Mouse (Mus musculus) common myeloid progenitor, adult 5-6 weeks (primary cell): Measurements from ENCODE around the gene Nsun4. TPM values are rescaled to one million over a fixed set of nuclear protein-coding genes. Genes with fewer than 3 reads are reported as not detected.

Source experiments
- ATAC-seq: replicated peaks from 2 replicates; pipeline ENCODE4 v1.8.0; 2016; ENCODE audit warnings: low read depth, mild to moderate bottlenecking, moderate TSS enrichment, inconsistent platforms; ENCODE audit not compliant: poor library complexity, severe bottlenecking
- total RNA-seq: library from RNA; stranded (forward); fragments of 200-1000, 187-1606 nt; gene quantifications from 2 replicates; pipeline ENCODE4 v1.2.3, GENCODE M21; 2017

Gene Nsun4
- total RNA-seq: 8.7 and 16.4 TPM in 2 replicates

DNA sequence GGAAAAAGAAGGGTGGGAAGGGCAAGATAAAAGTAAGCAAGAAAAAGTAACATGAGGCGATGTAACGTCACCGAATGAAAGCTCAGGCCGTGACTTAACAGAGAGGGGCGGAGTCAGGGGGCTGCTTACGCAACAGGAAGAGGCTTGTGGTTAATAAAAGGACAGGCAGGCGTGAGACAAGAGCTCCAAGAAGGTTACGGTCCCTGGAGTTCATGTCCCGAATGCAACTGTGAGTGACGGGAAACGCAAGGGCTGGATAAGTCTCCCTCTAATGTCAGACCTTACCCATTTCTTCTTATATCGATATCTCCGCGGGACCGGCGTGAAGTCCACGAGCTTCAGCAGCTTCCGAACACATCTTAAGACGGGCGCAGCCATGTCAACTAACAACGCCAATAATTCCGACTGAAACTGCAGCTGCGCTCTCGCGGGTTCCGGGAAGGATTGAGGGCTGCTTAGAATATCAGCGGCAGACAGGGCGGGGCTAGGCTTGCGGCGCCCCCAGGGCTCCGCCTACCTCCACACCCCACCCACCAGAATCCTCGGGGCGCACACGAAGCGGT lies at the start of gene Nsun4:
Nsun4 (minus strand) TSS at position 478 of the 563 bp plus-strand sequence.
- ATAC-seq: peak; percentile 93

DNA sequence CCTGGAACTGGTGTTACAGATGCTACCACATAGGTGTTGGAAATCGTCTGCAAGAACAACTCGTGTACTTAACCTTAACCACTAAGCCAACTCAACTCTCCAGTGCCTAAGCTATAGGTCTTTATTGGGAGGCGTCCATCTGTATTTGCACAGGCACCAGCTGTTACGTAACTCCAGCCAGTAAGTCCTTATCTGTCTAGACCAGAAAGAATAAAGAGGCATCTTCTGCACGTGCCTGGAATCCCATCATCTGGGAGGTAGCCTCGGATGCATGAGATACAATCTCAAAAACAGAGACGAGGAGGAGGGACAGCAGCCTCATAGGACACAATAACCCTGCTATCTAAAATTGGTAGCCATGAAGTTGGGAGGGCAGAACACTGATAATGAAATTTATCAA lies 47.3 kb upstream of the Nsun4 start:
- ATAC-seq: peak; percentile 54; the same call in 1 of the 2 replicates

GRCm38 (mm10) chr4:116097211-116097610 lies 43.5 kb upstream of the Nsun4 start:
- no peak for ATAC-seq

GRCm38 (mm10) chr4:116096291-116096690 lies 42.6 kb upstream of the Nsun4 start:
- ATAC-seq: no peak

DNA sequence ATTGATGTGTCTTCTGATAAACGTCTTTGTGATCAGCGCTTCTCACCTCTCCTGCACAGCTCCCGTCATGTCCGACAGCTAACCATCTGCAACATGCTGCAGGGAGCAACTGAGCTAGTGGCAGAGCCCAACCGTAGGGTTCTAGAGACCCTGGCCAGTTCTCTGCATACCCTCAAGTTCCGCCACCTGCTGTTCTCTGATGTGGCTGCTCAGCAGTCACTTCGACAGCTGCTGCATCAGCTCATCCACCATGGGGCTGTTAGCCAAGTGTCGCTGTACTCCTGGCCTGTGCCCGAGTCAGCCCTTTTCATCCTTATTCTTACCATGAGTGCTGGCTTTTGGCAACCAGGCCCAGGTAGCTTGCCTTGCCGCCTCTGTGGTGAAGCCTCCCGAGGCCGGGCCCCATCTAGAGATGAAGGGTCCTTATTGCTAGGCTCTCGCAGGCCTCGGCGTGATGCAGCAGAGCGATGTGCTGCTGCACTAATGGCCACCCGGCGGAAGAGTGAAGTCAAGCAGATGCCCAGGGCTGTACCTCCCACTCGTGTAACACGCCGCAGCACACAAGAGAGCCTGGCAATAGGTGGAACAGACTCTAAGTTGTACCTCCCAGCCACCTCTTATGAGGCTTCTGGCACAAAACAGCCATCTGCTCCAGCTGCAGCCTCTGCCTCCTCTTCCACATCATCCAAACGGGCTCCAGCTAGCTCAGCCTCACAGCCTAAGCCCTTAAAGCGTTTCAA lies 35.0 kb upstream of the Nsun4 start:
- ATAC-seq: no peak

DNA sequence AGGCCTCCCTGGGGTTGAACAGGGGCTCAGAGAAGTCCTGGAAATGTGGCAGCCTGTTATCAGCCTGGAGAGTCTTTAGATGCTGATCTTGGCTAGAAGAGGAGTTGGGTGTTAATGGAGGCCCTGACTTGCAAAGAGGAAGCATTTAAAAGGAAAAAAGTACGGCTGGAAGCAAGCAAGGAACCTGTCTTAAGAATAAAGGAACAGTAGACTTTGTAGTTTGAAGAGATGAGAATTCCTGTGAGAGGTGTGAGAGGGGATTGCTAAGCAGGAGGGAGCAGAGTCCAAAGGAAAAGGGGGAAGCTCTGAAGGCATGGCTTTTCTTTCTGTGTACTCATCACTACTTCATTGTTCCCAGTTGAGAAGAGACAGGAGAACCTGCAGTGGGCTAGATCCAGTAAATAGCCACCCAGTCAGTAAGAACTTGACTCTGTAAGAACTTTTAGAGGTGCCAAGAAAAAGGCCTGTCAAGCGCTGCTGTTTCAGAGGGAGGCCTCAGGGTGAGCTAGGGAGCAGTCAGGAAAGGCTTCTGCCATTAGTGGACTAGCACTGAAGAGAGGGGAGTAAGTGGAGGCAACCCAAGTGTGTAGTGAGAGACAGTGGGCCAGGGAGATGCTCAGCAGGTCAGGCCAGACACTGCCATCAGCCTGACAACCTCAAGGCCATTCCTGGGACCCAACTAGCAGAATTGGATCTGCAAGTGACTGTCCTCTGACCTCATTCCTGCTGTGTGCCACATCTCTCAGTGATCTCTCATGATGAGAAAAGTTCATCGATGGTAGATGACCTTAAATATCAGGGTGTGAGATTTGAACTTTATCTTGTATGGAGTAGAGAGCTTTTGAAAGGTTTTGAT lies 23.8 kb upstream of the Nsun4 start:
- ATAC-seq: no peak

- peak; percentile 9 for ATAC-seq
Measured at GRCm38 (mm10) chr4:116076369-116077231, 22.9 kb upstream of the Nsun4 start.

DNA sequence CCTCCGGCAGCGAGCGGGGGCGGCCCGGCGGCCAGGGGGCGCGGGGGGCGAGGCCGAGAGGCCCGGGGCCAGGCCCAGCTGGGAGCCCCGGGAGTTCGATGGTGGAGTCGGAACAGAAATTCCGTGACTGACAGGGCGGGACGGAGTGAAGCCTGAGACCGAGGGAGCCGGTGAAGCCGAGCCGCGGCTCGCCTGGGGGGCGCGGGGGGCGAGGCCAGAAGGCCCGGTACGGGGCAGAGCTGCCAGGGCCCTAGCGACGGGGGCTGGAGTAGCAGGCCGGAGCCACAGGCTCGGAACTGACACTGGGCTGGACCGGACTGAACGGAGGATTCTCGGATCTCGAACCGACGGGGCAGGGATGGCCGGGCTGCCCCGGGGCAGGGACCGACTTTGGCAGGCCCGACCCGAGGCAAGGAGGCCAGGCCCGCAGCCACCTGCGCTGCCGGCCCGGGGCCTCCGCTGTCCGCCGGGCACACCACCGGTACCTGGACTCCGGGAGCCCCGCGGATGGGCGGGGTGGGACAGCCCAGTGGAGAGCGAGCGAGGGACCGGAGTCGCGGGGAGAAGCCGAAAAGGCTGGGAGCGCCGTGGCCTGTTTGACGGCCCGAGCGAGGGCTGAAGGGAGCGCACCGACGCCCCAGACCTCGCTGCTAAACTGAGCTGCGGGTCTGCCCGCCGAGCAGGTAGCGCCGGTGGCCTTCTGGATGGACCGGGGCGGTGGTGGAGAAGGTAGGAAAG lies 22.1 kb upstream of the Nsun4 start:
- ATAC-seq: peak; percentile 20

- peak; percentile 82 for ATAC-seq
Measured at GRCm38 (mm10) chr4:116074861-116075620, 21.4 kb upstream of the Nsun4 start, which contains the start of the genes Uqcrh and Lrrc41. Gene Uqcrh, minus strand, starts transcription at chr4:116075071. Gene Lrrc41, plus strand, starts transcription at chr4:116075269.

DNA sequence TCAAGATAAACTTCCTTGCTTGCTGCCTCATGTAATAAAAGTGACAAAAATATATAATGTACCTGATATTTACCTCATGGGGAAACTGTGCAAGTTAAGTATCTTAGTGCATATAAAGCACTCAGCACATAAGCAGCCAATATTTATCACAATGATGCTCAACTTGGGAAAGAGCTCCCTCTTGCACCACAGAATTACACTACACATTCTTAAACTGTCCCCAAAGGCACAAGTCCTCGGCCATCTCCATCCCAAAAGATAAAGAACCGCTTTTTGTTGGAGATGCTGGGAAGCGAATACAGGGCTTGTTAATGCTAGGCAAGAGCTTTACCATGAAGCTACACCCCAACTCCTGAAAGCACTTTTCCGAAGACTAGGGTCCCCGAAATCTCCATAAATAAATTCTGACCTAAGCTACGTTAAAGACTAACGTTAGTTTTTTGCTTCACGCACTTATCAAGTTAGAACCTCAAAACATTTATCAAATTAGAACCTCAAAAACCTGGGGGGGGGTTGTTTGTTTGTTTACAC lies 20.5 kb upstream of the Nsun4 start:
- ATAC-seq: 0 out of 2 replicates have a peak, but pooled peaks have one; percentile 17

GRCm38 (mm10) chr4:116073146-116073545 lies 19.5 kb upstream of the Nsun4 start:
- ATAC-seq: no peak

DNA sequence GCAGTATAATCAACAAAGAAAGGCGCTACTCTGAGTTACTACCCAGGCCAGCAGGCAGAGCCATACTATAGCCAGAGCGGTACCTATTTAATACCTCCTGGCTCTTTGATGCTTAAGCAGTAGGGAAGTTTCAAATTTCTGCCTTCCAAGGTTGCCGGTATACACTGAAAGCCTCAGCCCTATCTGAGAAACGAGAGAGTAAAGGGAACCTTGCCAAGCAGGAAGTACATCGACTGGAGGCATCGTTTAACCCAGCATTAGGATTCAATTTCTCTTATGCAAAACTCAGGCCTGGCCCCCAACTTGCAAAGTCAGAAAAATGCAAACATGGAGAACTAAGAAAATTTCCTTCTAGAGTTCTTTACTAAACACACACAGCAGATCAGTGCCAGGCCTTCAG lies 16.4 kb upstream of the Nsun4 start:
- no peak for ATAC-seq

GRCm38 (mm10) chr4:116063855-116064254 lies 10.2 kb upstream of the Nsun4 start:
- no peak; the same call in 1 of the 2 replicates for ATAC-seq

DNA sequence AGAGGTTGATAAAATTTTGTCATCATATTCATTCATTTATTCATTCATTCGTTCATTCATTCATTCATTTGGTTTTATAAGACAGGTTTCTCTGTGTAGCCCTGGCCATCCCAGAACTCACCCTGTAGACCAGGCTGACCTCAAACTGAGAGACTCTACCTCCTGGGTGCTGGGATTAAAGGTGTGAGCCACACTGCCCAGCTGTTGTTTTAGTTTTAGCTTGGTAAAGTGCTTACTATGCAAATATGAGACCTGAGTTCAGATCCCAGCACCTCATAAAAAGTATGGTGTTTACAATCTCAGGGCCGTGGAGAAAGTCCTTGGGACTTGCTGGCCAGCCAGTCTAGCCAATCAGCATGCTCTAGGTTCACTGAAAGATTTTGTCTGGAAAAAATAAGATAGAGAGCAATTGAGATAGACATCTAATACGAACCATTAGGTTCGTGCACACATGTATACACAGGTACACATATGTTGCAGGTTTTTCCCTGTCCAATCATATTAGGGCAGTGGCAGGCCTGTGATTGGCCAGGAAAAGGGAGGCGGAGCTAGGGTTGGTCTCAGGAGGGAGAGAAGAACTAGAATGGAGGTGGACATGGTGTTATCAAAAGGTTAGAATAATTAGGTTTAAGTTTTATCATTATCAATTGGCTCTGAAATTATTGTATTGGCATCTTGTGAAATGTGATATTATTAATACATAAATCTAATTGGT lies 5.5 kb upstream of the Nsun4 start:
- no peak for ATAC-seq

DNA sequence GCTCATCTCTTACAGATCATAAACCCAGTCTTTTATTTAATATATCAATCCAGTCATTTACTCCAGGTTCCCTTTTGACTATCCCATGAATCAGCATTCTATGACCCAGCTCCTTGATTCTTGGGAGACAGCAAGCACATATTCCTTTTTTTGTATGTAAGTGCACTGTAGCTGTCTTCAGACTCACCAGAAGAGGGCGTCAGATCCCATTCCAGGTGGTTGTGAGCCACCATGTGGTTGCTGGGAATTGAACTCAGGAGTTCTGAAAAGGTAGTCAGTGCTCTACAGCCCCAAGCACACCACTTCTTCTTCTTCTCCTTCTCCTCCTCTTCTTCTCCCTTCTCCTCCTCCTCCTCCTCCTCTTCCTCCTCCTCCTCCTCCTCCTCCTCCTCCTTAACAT lies 3.9 kb upstream of the Nsun4 start:
- no peak for ATAC-seq

GRCm38 (mm10) chr4:116052526-116053293 lies 966 bp downstream of the Nsun4 start:
- ATAC-seq: peak; percentile 31

GRCm38 (mm10) chr4:116049211-116049610 lies 4.5 kb downstream of the Nsun4 start:
- ATAC-seq: no peak
